Mouse (Mus musculus): ENCODE results near the gene Fbf1. TPM values are rescaled to one million over a fixed set of nuclear protein-coding genes. Genes with fewer than 3 reads are reported as not detected.
"Not testable (repeated sequence)": the region's sequence is repeated elsewhere in the genome, so short reads cannot be mapped to it uniquely, and the experiment has no call there.

Fbf1 gene
- polyA plus RNA-seq, 1 experiment from 2014 or later = 30.6 TPM

DNA sequence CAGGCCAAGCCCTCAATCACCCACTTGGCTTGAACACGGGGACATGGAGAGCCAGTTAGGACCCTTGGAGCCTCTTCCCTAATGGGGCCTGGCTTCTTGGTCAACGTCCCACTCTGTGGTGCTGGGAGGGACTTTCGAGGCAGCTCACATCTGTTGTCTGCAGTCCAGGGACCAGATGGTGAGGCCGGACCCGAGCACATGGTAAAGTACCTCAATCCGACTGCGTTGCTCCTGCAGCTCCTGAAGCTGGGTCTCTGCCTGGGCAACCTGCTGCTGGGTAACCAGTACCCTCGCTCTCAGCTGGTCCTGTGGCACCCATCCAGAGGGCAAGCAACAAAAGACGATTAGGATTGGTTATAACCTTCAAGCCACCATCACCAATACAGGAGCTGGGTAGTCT, 40.0 kb downstream of the Fbf1 start:
- WGBS = 84% methylated on average over 9 of the region's 9 CpGs
- peaks cover 49% of the 10 kb centered on the region for H3K36me3 ChIP-seq
- H3K27me3 ChIP-seq (ENCODE audit: insufficient read depth, poor library complexity, severe bottlenecking) = no peaks in the 10 kb centered on the region
- peak overlapping the region; percentile 84 for H3K27ac ChIP-seq
- H3K4me1 ChIP-seq = peaks cover 52% of the 10 kb centered on the region
- peak overlapping the region; percentile 39; the same call in 1 of the 2 replicates for H3K4me3 ChIP-seq
- no peaks in the 10 kb centered on the region for H3K9me3 ChIP-seq
- DNase-seq (ENCODE audit: low spot score) = no peak

GRCm38 (mm10) chr11:116127156-116127980, 40.6 kb downstream of the Fbf1 start, which contains the start of gene Trim47:
Gene Trim47 (minus strand): TSS chr11:116127210.
- no peaks in the 10 kb centered on the region for H3K27me3 ChIP-seq (ENCODE audit: insufficient read depth, poor library complexity, severe bottlenecking)
- H3K27ac ChIP-seq = peak within 1 kb of the TSS; percentile 84
- H3K36me3 ChIP-seq = peaks cover 49% of the 10 kb centered on the region
- DNase-seq (ENCODE audit: low spot score) = peak; percentile 95
- H3K9me3 ChIP-seq = no peaks in the 10 kb centered on the region
- H3K4me1 ChIP-seq = peaks cover 47% of the 10 kb centered on the region
- peak within 1 kb of the TSS; percentile 39 for H3K4me3 ChIP-seq
- 25% methylated on average over 23 of the region's 23 CpGs for WGBS

DNA sequence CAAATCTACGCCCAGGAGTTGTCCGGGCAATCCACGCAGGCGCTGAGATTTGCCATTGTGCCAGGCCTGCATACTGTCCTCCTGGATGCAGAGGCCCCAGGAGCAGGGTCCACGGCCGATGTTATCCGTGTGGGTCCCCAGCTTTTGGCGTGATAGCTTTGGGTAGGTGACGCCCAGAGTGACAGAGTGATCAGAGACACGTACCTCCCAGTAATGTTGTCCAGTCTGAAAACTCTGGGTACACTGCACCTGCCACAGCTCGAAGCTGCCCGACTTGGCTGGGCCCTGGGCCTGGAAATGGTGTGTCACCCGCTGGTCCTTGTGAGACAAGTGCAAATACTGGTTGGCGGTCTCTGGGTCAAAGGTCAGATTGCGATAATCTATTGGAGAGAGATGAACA, 41.7 kb downstream of the Fbf1 start:
- Histone ChIP-seq H3K4me1 (peaks cover 41% of the 10 kb centered on the region), H3K27ac (no peak overlapping the region), H3K27me3 (ENCODE audit: insufficient read depth, poor library complexity, severe bottlenecking) (no peaks in the 10 kb centered on the region), H3K4me3 (no peak overlapping the region), H3K9me3 (no peaks in the 10 kb centered on the region), H3K36me3 (peaks cover 45% of the 10 kb centered on the region)
- DNase-seq (ENCODE audit: low spot score) = no peak
- 92% methylated on average over 15 of the region's 15 CpGs for WGBS

DNA sequence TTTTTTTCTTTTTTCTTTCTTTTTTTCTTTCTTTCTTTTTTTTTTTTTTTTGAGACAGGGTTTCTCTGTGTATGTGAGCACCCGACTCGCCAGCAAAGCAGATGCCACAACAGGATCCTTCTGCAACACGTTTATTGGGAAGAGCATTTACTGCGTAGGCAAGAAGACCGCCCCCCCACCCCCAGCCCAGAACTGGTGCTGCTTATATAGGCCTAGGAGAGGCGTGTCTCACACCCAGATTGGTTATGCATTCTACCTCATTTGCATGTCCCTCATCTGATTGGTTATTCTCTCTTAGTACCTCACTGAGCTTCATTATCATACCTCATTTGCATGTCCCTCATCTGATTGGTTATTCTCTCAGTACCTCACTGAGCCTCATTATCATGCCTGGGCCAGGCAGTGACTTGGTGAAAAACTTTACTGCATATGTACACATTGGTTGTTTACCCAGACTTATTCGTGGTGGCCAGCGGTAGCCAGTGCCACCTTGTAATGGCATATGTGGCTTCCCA, 46.2 kb downstream of the Fbf1 start:
- 90% methylated on average over 8 of the region's 8 CpGs for WGBS
- H3K36me3 ChIP-seq = peaks cover 47% of the 10 kb centered on the region

GRCm38 (mm10) chr11:116117819-116118218, 50.1 kb downstream of the Fbf1 start:
- H3K4me3 ChIP-seq = no peak overlapping the region
- H3K27me3 ChIP-seq (ENCODE audit: insufficient read depth, poor library complexity, severe bottlenecking) = no peaks in the 10 kb centered on the region
- H3K9me3 ChIP-seq = no peaks in the 10 kb centered on the region
- H3K36me3 ChIP-seq = peaks cover 17% of the 10 kb centered on the region
- H3K27ac ChIP-seq = no peak overlapping the region
- DNase-seq (ENCODE audit: low spot score) = no peak
- 0 out of 2 replicates have a peak, but pooled peaks cover 9% of the 10 kb centered on the region for H3K4me1 ChIP-seq

More for the DNA sequence above, 46.2 kb downstream of the Fbf1 start:
- H3K4me3 ChIP-seq; DNase-seq (ENCODE audit: low spot score); H3K27me3 ChIP-seq (ENCODE audit: insufficient read depth, poor library complexity, severe bottlenecking); H3K9me3 ChIP-seq; H3K27ac ChIP-seq: not testable (repeated sequence)
- peaks cover 10% of the 10 kb centered on the region for H3K4me1 ChIP-seq

GRCm38 (mm10) chr11:116117241-116117640, 50.7 kb downstream of the Fbf1 start:
- whole genome bisulfite sequencing = 56% methylated on average over 12 of the region's 12 CpGs
- H3K27me3 ChIP-seq (ENCODE audit: insufficient read depth, poor library complexity, severe bottlenecking) = no peaks in the 10 kb centered on the region; the same call in 1 of the 2 replicates
- H3K4me3 ChIP-seq = no peak overlapping the region
- DNase-seq (ENCODE audit: low spot score) = no peak
- no peaks in the 10 kb centered on the region for H3K9me3 ChIP-seq
- H3K36me3 ChIP-seq = peaks cover 12% of the 10 kb centered on the region
- H3K27ac ChIP-seq = no peak overlapping the region
- H3K4me1 ChIP-seq = 0 out of 2 replicates have a peak, but pooled peaks cover 9% of the 10 kb centered on the region

- 0 out of 2 replicates have a peak, but pooled peaks cover 2% of the 10 kb centered on the region for H3K36me3 ChIP-seq
- DNase-seq (ENCODE audit: low spot score) = no peak
- H3K4me1 ChIP-seq = peaks cover 43% of the 10 kb centered on the region
- 80% methylated on average over 19 of the region's 19 CpGs for WGBS
- H3K27ac ChIP-seq = no peak overlapping the region
- H3K9me3 ChIP-seq = no peaks in the 10 kb centered on the region
- H3K4me3 ChIP-seq = no peak overlapping the region
- peaks cover 55% of the 10 kb centered on the region for H3K27me3 ChIP-seq (ENCODE audit: insufficient read depth, poor library complexity, severe bottlenecking)
Measured at GRCm38 (mm10) chr11:116111611-116112203, 56.3 kb downstream of the Fbf1 start.

DNA sequence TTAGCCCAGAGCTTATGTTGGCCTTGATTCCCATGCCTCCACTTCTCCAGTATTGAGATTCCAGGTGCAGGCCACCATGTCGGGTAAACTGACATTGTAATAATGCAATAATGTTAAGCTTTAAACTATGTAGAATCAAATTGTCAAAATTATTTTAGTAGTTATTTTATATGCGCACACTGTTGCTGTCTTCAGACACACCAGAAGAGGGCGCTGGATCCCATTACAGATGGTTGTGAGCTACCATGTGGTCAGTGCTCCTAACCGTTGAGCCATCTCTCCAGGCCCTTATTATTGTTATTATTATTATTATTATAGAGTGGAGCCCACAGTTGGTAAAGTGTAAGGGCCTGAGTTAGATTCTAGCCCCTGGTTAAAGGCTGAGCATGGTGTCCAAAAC, 56.9 kb downstream of the Fbf1 start:
- DNase-seq (ENCODE audit: low spot score) = no peak
- Histone ChIP-seq H3K36me3 (peaks cover 7% of the 10 kb centered on the region; the same call in 1 of the 2 replicates), H3K4me1 (peaks cover 48% of the 10 kb centered on the region), H3K4me3 (peak overlapping the region; percentile 73), H3K27me3 (ENCODE audit: insufficient read depth, poor library complexity, severe bottlenecking) (peaks cover 61% of the 10 kb centered on the region), H3K27ac (peak overlapping the region; percentile 88; the same call in 1 of the 2 replicates), H3K9me3 (no peaks in the 10 kb centered on the region)
- WGBS = 79% methylated on average over 4 of the region's 4 CpGs

DNA sequence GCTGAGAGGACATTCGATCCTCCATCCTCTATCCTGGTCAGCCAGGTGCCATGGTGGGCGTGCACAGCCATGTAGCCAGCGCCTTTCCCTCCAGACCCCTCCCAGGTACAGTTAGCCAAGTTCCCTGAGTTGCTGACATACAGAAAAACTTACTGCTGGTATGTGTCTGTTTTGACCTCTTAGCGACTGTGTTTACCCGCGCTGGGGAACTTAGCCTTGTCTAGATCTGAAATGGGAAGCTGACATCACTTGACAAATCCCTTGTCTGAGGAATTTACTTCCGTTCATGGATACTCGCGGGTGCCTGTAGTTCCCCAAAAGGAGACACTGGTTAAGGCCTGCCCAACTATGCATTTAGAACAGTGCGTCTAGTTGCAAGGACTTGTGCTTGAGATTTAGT, 57.4 kb downstream of the Fbf1 start:
- H3K4me3 ChIP-seq = peak overlapping the region; percentile 73
- peaks cover 64% of the 10 kb centered on the region for H3K27me3 ChIP-seq (ENCODE audit: insufficient read depth, poor library complexity, severe bottlenecking)
- peaks cover 11% of the 10 kb centered on the region; the same call in 1 of the 2 replicates for H3K36me3 ChIP-seq
- no peaks in the 10 kb centered on the region for H3K9me3 ChIP-seq
- 16% methylated on average over 10 of the region's 10 CpGs for WGBS
- peak overlapping the region; percentile 88 for H3K27ac ChIP-seq
- DNase-seq (ENCODE audit: low spot score) = no peak
- H3K4me1 ChIP-seq = peaks cover 53% of the 10 kb centered on the region

GRCm38 (mm10) chr11:116110131-116110530, 57.8 kb downstream of the Fbf1 start:
- H3K27ac ChIP-seq = peak overlapping the region; percentile 88
- no peak for DNase-seq (ENCODE audit: low spot score)

DNA sequence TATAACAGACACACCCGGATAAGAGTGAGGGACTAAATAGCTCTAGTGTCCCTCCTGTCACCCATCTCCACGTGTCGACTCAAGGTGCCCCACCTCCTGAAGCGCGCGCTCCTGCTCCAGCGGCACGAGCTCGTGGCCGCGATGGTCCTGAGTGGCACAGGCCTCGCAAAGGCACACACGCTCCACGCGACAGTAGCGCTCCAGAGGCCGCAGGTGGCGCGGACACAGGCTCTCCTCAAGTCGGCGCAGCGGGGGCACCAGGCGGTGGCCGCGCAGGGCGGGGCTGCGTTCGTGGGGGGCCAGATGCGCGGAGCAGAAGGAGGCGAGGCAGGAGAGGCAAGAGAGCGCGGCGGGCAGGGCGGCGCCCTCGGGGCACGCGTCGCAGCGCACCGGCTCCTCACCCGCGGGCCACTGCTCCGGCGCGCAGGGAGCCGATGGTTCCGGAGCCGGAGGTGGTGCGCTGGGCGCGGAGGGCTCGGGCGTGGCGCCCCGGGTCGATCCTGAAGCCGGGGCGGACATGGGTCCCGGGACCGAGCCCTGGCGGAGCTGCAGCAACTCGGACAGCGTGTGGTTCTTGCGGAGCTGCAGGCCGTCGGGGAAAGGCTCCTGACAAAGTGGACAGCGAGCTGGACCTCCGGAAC, 58.4 kb downstream of the Fbf1 start:
- peaks cover 63% of the 10 kb centered on the region for H3K4me1 ChIP-seq
- H3K9me3 ChIP-seq = no peaks in the 10 kb centered on the region
- H3K27ac ChIP-seq = peak overlapping the region; percentile 88
- no peak for DNase-seq (ENCODE audit: low spot score)
- H3K27me3 ChIP-seq (ENCODE audit: insufficient read depth, poor library complexity, severe bottlenecking) = peaks cover 64% of the 10 kb centered on the region
- peak overlapping the region; percentile 73 for H3K4me3 ChIP-seq
- WGBS = 1% methylated on average over 70 of the region's 70 CpGs
- peaks cover 13% of the 10 kb centered on the region; the same call in 1 of the 2 replicates for H3K36me3 ChIP-seq

More at GRCm38 (mm10) chr11:116110131-116110530, 57.8 kb downstream of the Fbf1 start:
- peak overlapping the region; percentile 73 for H3K4me3 ChIP-seq
- H3K36me3 ChIP-seq = peaks cover 13% of the 10 kb centered on the region; the same call in 1 of the 2 replicates
- under 1% methylated on average over 35 of the region's 35 CpGs for WGBS
- peaks cover 64% of the 10 kb centered on the region for H3K27me3 ChIP-seq (ENCODE audit: insufficient read depth, poor library complexity, severe bottlenecking)
- peaks cover 57% of the 10 kb centered on the region for H3K4me1 ChIP-seq
- no peaks in the 10 kb centered on the region for H3K9me3 ChIP-seq

GRCm38 (mm10) chr11:116108464-116109137, 59.4 kb downstream of the Fbf1 start:
- 8% methylated on average over 23 of the region's 23 CpGs for WGBS
- Histone ChIP-seq H3K36me3 (peaks cover 13% of the 10 kb centered on the region; the same call in 1 of the 2 replicates), H3K9me3 (no peaks in the 10 kb centered on the region), H3K27ac (peak overlapping the region; percentile 88), H3K27me3 (ENCODE audit: insufficient read depth, poor library complexity, severe bottlenecking) (peaks cover 64% of the 10 kb centered on the region), H3K4me1 (peaks cover 72% of the 10 kb centered on the region), H3K4me3 (peak overlapping the region; percentile 73)
- DNase-seq (ENCODE audit: low spot score) = no peak

Measured in heart, embryonic 10.5 days (tissue).